Mouse (Mus musculus): ENCODE measurements around the gene Acsbg2.
A peak's percentile ranks its signal among the peaks of the same experiment; 100 is the strongest.
"Not testable (repeated sequence)": the region's sequence is repeated elsewhere in the genome, so short reads cannot be mapped to it uniquely, and the experiment has no call there.

The Acsbg2 gene

GRCm38 (mm10) chr17:56874237-56874636 is at the start of gene Acsbg2:
Acsbg2 (minus strand) TSS chr17:56874447.
- DNase-seq, result no peak

- DNase-seq, result no peak
Measured at GRCm38 (mm10) chr17:56919725-56920124, 45.5 kb upstream of the Acsbg2 start.

GRCm38 (mm10) chr17:56917166-56917565 is 42.9 kb upstream of the Acsbg2 start:
- no peak for DNase-seq

- DNase-seq, result no peak
Measured at GRCm38 (mm10) chr17:56913444-56913843, 39.2 kb upstream of the Acsbg2 start.

- DNase-seq, result no peak
Measured at GRCm38 (mm10) chr17:56913023-56913422, 38.8 kb upstream of the Acsbg2 start.

- DNase-seq, result not testable (repeated sequence)
Measured at GRCm38 (mm10) chr17:56909764-56910163, 35.5 kb upstream of the Acsbg2 start.

GRCm38 (mm10) chr17:56907887-56908286 is 33.6 kb upstream of the Acsbg2 start:
- DNase-seq, result no peak

- DNase-seq, result peak; percentile 82
Measured at GRCm38 (mm10) chr17:56907096-56907495, 32.8 kb upstream of the Acsbg2 start.

GRCm38 (mm10) chr17:56906166-56906565 is 31.9 kb upstream of the Acsbg2 start:
- DNase-seq, result no peak

- DNase-seq, result no peak
Measured at GRCm38 (mm10) chr17:56902698-56903097, 28.5 kb upstream of the Acsbg2 start.

GRCm38 (mm10) chr17:56897630-56898195 is 23.5 kb upstream of the Acsbg2 start:
- peak; percentile 89 for DNase-seq

GRCm38 (mm10) chr17:56896513-56897129 is 22.4 kb upstream of the Acsbg2 start:
- DNase-seq, result no peak

GRCm38 (mm10) chr17:56895368-56895918 is 21.2 kb upstream of the Acsbg2 start:
- DNase-seq, result peak; percentile 36

GRCm38 (mm10) chr17:56890018-56890417 is 15.8 kb upstream of the Acsbg2 start:
- no peak for DNase-seq

- DNase-seq, result no peak
Measured at GRCm38 (mm10) chr17:56888050-56888449, 13.8 kb upstream of the Acsbg2 start.

- DNase-seq, result no peak
Measured at GRCm38 (mm10) chr17:56884809-56885208, 10.6 kb upstream of the Acsbg2 start.

- DNase-seq, result peak; percentile 50
Measured at GRCm38 (mm10) chr17:56884331-56884730, 10.1 kb upstream of the Acsbg2 start.

GRCm38 (mm10) chr17:56883612-56884011 is 9.4 kb upstream of the Acsbg2 start:
- DNase-seq, result no peak

GRCm38 (mm10) chr17:56877426-56877825 is 3.2 kb upstream of the Acsbg2 start:
- DNase-seq, result no peak

GRCm38 (mm10) chr17:56876981-56877380 is 2.7 kb upstream of the Acsbg2 start:
- DNase-seq, result no peak

- DNase-seq, result no peak
Measured at GRCm38 (mm10) chr17:56876465-56876864, 2.2 kb upstream of the Acsbg2 start.

GRCm38 (mm10) chr17:56874936-56875651 is 847 bp upstream of the Acsbg2 start, which contains the start of gene 1700061G19Rik:
1700061G19Rik (plus strand) TSS chr17:56875477.
- DNase-seq, result no peak

GRCm38 (mm10) chr17:56872512-56872911 is 1.7 kb downstream of the Acsbg2 start:
- DNase-seq, result no peak

- DNase-seq, result no peak
Measured at GRCm38 (mm10) chr17:56871767-56872166, 2.5 kb downstream of the Acsbg2 start.
